Mouse (Mus musculus) embryonic fibroblast, embryonic 13.5 days (primary cell): Measurements from ENCODE around the gene Acot1.

Source experiments
- CTCF ChIP-seq: IDR thresholded peaks from 2 replicates; pipeline ENCODE4 v1.5.1; 2011; ENCODE audit warnings: mild to moderate bottlenecking, control low read depth, low read length, moderate library complexity, borderline replicate concordance; ENCODE audit not compliant: insufficient read depth
- POLR2A ChIP-seq: IDR thresholded peaks from 2 replicates; pipeline ENCODE4 v1.6.1; 2011; ENCODE audit warnings: low read depth, mild to moderate bottlenecking, control low read depth, low read length, moderate library complexity

- TF ChIP-seq CTCF (no peak), POLR2A (no peak)
Observed at GRCm38 (mm10) chr12:83989378-83989777, 19.9 kb upstream of the Acot1 start.
